Mouse (Mus musculus) heart, postnatal 0 days (tissue): ENCODE data around the gene Serpina1f.

Experiments
- CTCF ChIP-seq: IDR thresholded peaks from 2 replicates; pipeline ENCODE4 v1.5.1; 2016; ENCODE audit warnings: antibody characterized with exemption, control low read depth, low read depth
- EP300 ChIP-seq: IDR thresholded peaks from 2 replicates; pipeline ENCODE4 v1.6.1; 2016; ENCODE audit warnings: antibody characterized with exemption, low read depth

- no peak for TF ChIP-seq EP300
- TF ChIP-seq CTCF, result no peak
Observed at GRCm38 (mm10) chr12:103686050-103686449, 9.3 kb downstream of the Serpina1f start.
